Mouse (Mus musculus) olfactory bulb, adult 2 months (tissue): Measurements from ENCODE around the gene Fam172a.

ENCODE experiments used
- CTCF ChIP-seq: fragments of 200-500 bp; IDR thresholded peaks from 2 replicates; pipeline ENCODE4 v1.5.1; 2012; ENCODE audit warnings: low read depth, mild to moderate bottlenecking, low read length, moderate library complexity; ENCODE audit not compliant: insufficient read depth
- POLR2A ChIP-seq: fragments of 200-500 bp; IDR thresholded peaks from 2 replicates; pipeline ENCODE4 v1.6.1; 2012; ENCODE audit warnings: mild to moderate bottlenecking, low read depth, low read length, moderate library complexity; ENCODE audit not compliant: insufficient read depth

DNA sequence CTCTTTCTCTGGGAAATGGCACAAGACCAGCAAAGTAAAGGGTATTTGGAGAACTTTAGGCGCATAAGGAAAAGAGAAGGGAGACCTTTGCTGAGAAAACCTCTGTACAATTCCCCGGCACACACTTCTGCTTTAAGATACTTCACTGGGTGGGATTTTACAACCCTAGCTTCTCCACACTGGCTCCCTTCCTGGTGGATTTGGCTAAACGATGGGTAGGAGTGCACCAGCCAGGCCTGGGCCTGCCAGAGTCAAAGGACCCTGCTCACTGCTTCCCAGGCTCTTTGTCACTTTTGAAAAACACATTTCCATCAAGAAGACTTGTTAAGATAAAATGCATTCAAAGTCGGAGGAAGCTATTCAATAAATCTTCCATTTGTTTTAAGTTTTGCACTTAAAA, 491.4 kb downstream of the Fam172a start:
- TF ChIP-seq CTCF (no peak), POLR2A (no peak)
